Mouse (Mus musculus): ENCODE data around the gene 4930518I15Rik. TPM values are rescaled to one million over a fixed set of nuclear protein-coding genes. Genes with fewer than 3 reads are reported as not detected.
"Not testable (repeated sequence)": the region's sequence is repeated elsewhere in the genome, so short reads cannot be mapped to it uniquely, and the experiment has no call there.

The 4930518I15Rik gene
- polyA plus RNA-seq, 1 experiment from 2014 or later, result 7.0 TPM

- H3K27me3 ChIP-seq (ENCODE audit: control insufficient read depth, insufficient read depth, low read length); H3K9me3 ChIP-seq (ENCODE audit: control insufficient read depth, low read length); H3K4me1 ChIP-seq (ENCODE audit: control insufficient read depth, insufficient read depth, low read length); H3K36me3 ChIP-seq (ENCODE audit: control insufficient read depth, insufficient read depth, low read length); H3K4me3 ChIP-seq (replicated peaks; ENCODE audit: low read depth, low read length); DNase-seq; H3K9ac ChIP-seq (replicated peaks; ENCODE audit: low read length); ATAC-seq (ENCODE audit: low FRiP score, low TSS enrichment); H3K4me2 ChIP-seq (ENCODE audit: low read length); H3K27ac ChIP-seq (replicated peaks; ENCODE audit: low read depth, low read length): not testable (repeated sequence)
- 84% methylated on average over 2 of the region's 2 CpGs for WGBS
These were observed 27.9 kb upstream of the 4930518I15Rik start for GRCm38 (mm10) chr2:156885666-156886065.

- Histone ChIP-seq H3K9me3 (ENCODE audit: control insufficient read depth, low read length) (no peaks in the 10 kb centered on the region), H3K9ac (replicated peaks; ENCODE audit: low read length) (no peak overlapping the region), H3K36me3 (ENCODE audit: control insufficient read depth, insufficient read depth, low read length) (no peaks in the 10 kb centered on the region), H3K27me3 (ENCODE audit: control insufficient read depth, insufficient read depth, low read length) (no peaks in the 10 kb centered on the region), H3K4me2 (ENCODE audit: low read length) (no peak overlapping the region), H3K4me1 (ENCODE audit: control insufficient read depth, insufficient read depth, low read length) (no peaks in the 10 kb centered on the region), H3K4me3 (replicated peaks; ENCODE audit: low read depth, low read length) (no peak overlapping the region), H3K27ac (replicated peaks; ENCODE audit: low read depth, low read length) (no peak overlapping the region)
- WGBS, result 91% methylated on average over 10 of the region's 10 CpGs
- no peak for ATAC-seq (ENCODE audit: low FRiP score, low TSS enrichment)
- no peak for DNase-seq
These were observed 26.9 kb upstream of the 4930518I15Rik start for GRCm38 (mm10) chr2:156884396-156885211.

GRCm38 (mm10) chr2:156882431-156883001 lies 24.8 kb upstream of the 4930518I15Rik start:
- Histone ChIP-seq H3K27me3 (ENCODE audit: control insufficient read depth, insufficient read depth, low read length) (no peaks in the 10 kb centered on the region), H3K4me2 (ENCODE audit: low read length) (no peak overlapping the region), H3K9me3 (ENCODE audit: control insufficient read depth, low read length) (no peaks in the 10 kb centered on the region), H3K36me3 (ENCODE audit: control insufficient read depth, insufficient read depth, low read length) (no peaks in the 10 kb centered on the region), H3K9ac (replicated peaks; ENCODE audit: low read length) (no peak overlapping the region), H3K4me3 (replicated peaks; ENCODE audit: low read depth, low read length) (no peak overlapping the region), H3K4me1 (ENCODE audit: control insufficient read depth, insufficient read depth, low read length) (no peaks in the 10 kb centered on the region), H3K27ac (replicated peaks; ENCODE audit: low read depth, low read length) (no peak overlapping the region)
- WGBS, result 40% methylated on average over 10 of the region's 10 CpGs
- DNase-seq, result no peak
- ATAC-seq (ENCODE audit: low FRiP score, low TSS enrichment), result no peak

GRCm38 (mm10) chr2:156879541-156879940 lies 21.8 kb upstream of the 4930518I15Rik start:
- no peak overlapping the region for H3K4me3 ChIP-seq (replicated peaks; ENCODE audit: low read depth, low read length)
- no peaks in the 10 kb centered on the region for H3K4me1 ChIP-seq (ENCODE audit: control insufficient read depth, insufficient read depth, low read length)
- no peak overlapping the region for H3K9ac ChIP-seq (replicated peaks; ENCODE audit: low read length)
- H3K27ac ChIP-seq (replicated peaks; ENCODE audit: low read depth, low read length), result no peak overlapping the region
- no peaks in the 10 kb centered on the region for H3K27me3 ChIP-seq (ENCODE audit: control insufficient read depth, insufficient read depth, low read length)
- WGBS, result 75% methylated on average over 3 of the region's 3 CpGs
- peaks cover 4% of the 10 kb centered on the region for H3K36me3 ChIP-seq (ENCODE audit: control insufficient read depth, insufficient read depth, low read length)
- no peak overlapping the region for H3K4me2 ChIP-seq (ENCODE audit: low read length)
- H3K9me3 ChIP-seq (ENCODE audit: control insufficient read depth, low read length), result no peaks in the 10 kb centered on the region
- DNase-seq (no peak), ATAC-seq (ENCODE audit: low FRiP score, low TSS enrichment) (no peak)

- no peaks in the 10 kb centered on the region for H3K27me3 ChIP-seq (ENCODE audit: control insufficient read depth, insufficient read depth, low read length)
- no peak overlapping the region for H3K9ac ChIP-seq (replicated peaks; ENCODE audit: low read length)
- no peak overlapping the region for H3K27ac ChIP-seq (replicated peaks; ENCODE audit: low read depth, low read length)
- H3K9me3 ChIP-seq (ENCODE audit: control insufficient read depth, low read length), result no peaks in the 10 kb centered on the region
- ATAC-seq (ENCODE audit: low FRiP score, low TSS enrichment) (no peak), DNase-seq (no peak)
- no peak overlapping the region for H3K4me3 ChIP-seq (replicated peaks; ENCODE audit: low read depth, low read length)
- 72% methylated on average over 9 of the region's 9 CpGs for WGBS
- H3K36me3 ChIP-seq (ENCODE audit: control insufficient read depth, insufficient read depth, low read length), result peaks cover 21% of the 10 kb centered on the region
- H3K4me2 ChIP-seq (ENCODE audit: low read length), result no peak overlapping the region
- no peaks in the 10 kb centered on the region for H3K4me1 ChIP-seq (ENCODE audit: control insufficient read depth, insufficient read depth, low read length)
These were observed 20.0 kb upstream of the 4930518I15Rik start for GRCm38 (mm10) chr2:156877726-156878125.

GRCm38 (mm10) chr2:156874760-156875510 lies 17.2 kb upstream of the 4930518I15Rik start:
- Histone ChIP-seq H3K4me3 (replicated peaks; ENCODE audit: low read depth, low read length) (no peak overlapping the region), H3K4me2 (ENCODE audit: low read length) (no peak overlapping the region), H3K27ac (replicated peaks; ENCODE audit: low read depth, low read length) (no peak overlapping the region), H3K9ac (replicated peaks; ENCODE audit: low read length) (no peak overlapping the region), H3K27me3 (ENCODE audit: control insufficient read depth, insufficient read depth, low read length) (no peaks in the 10 kb centered on the region), H3K4me1 (ENCODE audit: control insufficient read depth, insufficient read depth, low read length) (no peaks in the 10 kb centered on the region), H3K9me3 (ENCODE audit: control insufficient read depth, low read length) (no peaks in the 10 kb centered on the region), H3K36me3 (ENCODE audit: control insufficient read depth, insufficient read depth, low read length) (peaks cover 43% of the 10 kb centered on the region)
- 95% methylated on average over 4 of the region's 4 CpGs for WGBS
- ATAC-seq (ENCODE audit: low FRiP score, low TSS enrichment) (no peak), DNase-seq (no peak)

- H3K9me3 ChIP-seq (ENCODE audit: control insufficient read depth, low read length), result no peaks in the 10 kb centered on the region
- H3K9ac ChIP-seq (replicated peaks; ENCODE audit: low read length), result no peak overlapping the region
- H3K36me3 ChIP-seq (ENCODE audit: control insufficient read depth, insufficient read depth, low read length), result peaks cover 48% of the 10 kb centered on the region
- no peaks in the 10 kb centered on the region for H3K27me3 ChIP-seq (ENCODE audit: control insufficient read depth, insufficient read depth, low read length)
- no peak for DNase-seq
- H3K4me2 ChIP-seq (ENCODE audit: low read length), result no peak overlapping the region
- H3K4me3 ChIP-seq (replicated peaks; ENCODE audit: low read depth, low read length), result no peak overlapping the region
- no peak for ATAC-seq (ENCODE audit: low FRiP score, low TSS enrichment)
- H3K4me1 ChIP-seq (ENCODE audit: control insufficient read depth, insufficient read depth, low read length), result no peaks in the 10 kb centered on the region
- no peak overlapping the region for H3K27ac ChIP-seq (replicated peaks; ENCODE audit: low read depth, low read length)
- 94% methylated on average over 8 of the region's 8 CpGs for WGBS
These were observed 16.5 kb upstream of the 4930518I15Rik start for GRCm38 (mm10) chr2:156874047-156874759.

- H3K4me1 ChIP-seq (ENCODE audit: control insufficient read depth, insufficient read depth, low read length), result no peaks in the 10 kb centered on the region
- H3K27ac ChIP-seq (replicated peaks; ENCODE audit: low read depth, low read length), result no peak overlapping the region
- no peaks in the 10 kb centered on the region for H3K9me3 ChIP-seq (ENCODE audit: control insufficient read depth, low read length)
- DNase-seq (peak; percentile 88), ATAC-seq (ENCODE audit: low FRiP score, low TSS enrichment) (no peak)
- H3K9ac ChIP-seq (replicated peaks; ENCODE audit: low read length), result no peak overlapping the region
- H3K27me3 ChIP-seq (ENCODE audit: control insufficient read depth, insufficient read depth, low read length), result no peaks in the 10 kb centered on the region
- no peak overlapping the region for H3K4me2 ChIP-seq (ENCODE audit: low read length)
- H3K36me3 ChIP-seq (ENCODE audit: control insufficient read depth, insufficient read depth, low read length), result peaks cover 54% of the 10 kb centered on the region
- H3K4me3 ChIP-seq (replicated peaks; ENCODE audit: low read depth, low read length), result no peak overlapping the region
- 26% methylated on average over 5 of the region's 5 CpGs for WGBS
These were observed 15.9 kb upstream of the 4930518I15Rik start for GRCm38 (mm10) chr2:156873629-156874028.

All from midbrain, embryonic 14.5 days (tissue).